Mouse (Mus musculus): ENCODE measurements around the gene Cdyl. TPM values are rescaled to one million over a fixed set of nuclear protein-coding genes. Genes with fewer than 3 reads are reported as not detected.

The Cdyl gene
- polyA plus RNA-seq, 2 experiments = 20.1 to 22.7 TPM

DNA sequence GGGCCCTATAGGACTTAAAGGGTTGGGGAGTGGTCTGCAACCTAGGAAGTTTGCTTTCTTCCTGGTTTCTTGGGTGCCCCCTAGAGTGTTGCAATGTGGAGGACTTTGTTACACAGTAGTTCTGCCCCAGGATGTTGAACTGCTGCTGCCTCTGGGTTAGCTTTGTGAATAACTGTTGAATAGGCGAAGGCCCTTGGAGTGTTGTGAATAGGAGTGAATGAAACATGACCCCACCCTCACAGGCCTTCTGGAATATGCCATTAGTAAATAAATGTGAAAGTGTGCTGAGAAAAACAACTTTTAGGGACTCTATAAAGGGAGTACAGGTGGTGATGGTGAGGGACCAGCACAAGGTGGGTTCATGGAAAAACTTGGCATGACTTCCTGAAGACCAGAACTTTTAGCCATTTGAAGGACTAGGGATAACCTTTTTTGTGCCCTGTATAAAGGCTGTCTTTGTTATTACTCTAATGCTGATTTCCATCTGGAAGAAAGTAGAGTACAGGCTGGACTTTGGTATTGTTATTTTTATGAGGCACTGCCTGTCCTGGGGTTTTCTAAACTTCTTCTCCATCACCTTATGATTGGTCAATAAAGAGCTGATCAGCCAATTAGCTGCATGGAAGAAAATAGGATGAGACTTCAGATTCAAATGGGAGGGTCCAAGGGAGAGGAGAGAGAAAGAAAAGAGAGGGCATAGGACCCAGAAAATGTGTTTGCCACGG, 193.4 kb downstream of the Cdyl start:
- ATAC-seq (ENCODE audit: low FRiP score, low read depth) (no peak), DNase-seq (ENCODE audit: low spot score) (no peak)
- Histone ChIP-seq H3K4me2 (replicated peaks; ENCODE audit: low read depth, low read length, severe bottlenecking) (no peak overlapping the region), H3K27me3 (ENCODE audit: control insufficient read depth, insufficient read depth, low read length) (no peaks in the 10 kb centered on the region), H3K4me3 (replicated peaks; ENCODE audit: low read length) (no peak overlapping the region), H3K9me3 (ENCODE audit: control insufficient read depth, low read length) (no peaks in the 10 kb centered on the region), H3K9ac (ENCODE audit: low read depth, low read length, severe bottlenecking) (no peak overlapping the region), H3K36me3 (ENCODE audit: control insufficient read depth, insufficient read depth, low read length) (peaks cover 8% of the 10 kb centered on the region; the same call in 1 of the 2 replicates), H3K27ac (replicated peaks; ENCODE audit: low read depth, low read length) (no peak overlapping the region), H3K4me1 (ENCODE audit: control insufficient read depth, insufficient read depth, low read length) (peaks cover 6% of the 10 kb centered on the region; the same call in 1 of the 2 replicates)
- 68% methylated on average over 2 of the region's 2 CpGs for WGBS
- no peak for TF ChIP-seq POLR2A (IDR thresholded peaks at IDR 0.05; ENCODE audit: borderline replicate concordance, extremely low read depth, insufficient read depth, insufficient read length)

GRCm38 (mm10) chr13:35857486-35857885, 197.9 kb downstream of the Cdyl start:
- no peak for DNase-seq (ENCODE audit: low spot score)
- ATAC-seq (ENCODE audit: low FRiP score, low read depth) = no peak
- 85% methylated on average over 7 of the region's 7 CpGs for WGBS

DNA sequence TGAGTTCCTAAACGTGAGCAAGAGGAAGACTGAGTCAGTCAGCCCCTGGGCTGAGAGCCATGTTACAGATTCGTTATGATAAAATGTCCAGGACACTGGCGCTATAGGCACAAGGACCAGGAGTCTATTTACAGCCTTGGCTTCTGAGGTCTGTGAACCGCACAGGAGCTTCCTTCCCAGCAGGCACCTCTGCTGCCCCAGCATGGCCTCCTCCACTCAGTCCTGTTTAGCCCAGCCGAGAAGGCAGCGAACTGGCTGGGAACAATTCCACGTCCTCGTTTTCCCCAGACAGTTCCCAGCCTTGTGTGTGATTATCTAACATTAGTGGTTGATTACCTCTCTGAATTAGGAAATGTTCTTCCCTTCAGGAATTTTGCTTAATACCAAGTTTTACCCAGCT, 201.3 kb downstream of the Cdyl start:
- 68% methylated on average over 8 of the region's 8 CpGs for WGBS
- no peak for ATAC-seq (ENCODE audit: low FRiP score, low read depth)
- H3K9ac ChIP-seq (ENCODE audit: low read depth, low read length, severe bottlenecking) = no peak overlapping the region
- H3K4me1 ChIP-seq (ENCODE audit: control insufficient read depth, insufficient read depth, low read length) = no peaks in the 10 kb centered on the region
- no peak overlapping the region for H3K4me2 ChIP-seq (replicated peaks; ENCODE audit: low read depth, low read length, severe bottlenecking)
- no peak overlapping the region for H3K4me3 ChIP-seq (replicated peaks; ENCODE audit: low read length)
- H3K36me3 ChIP-seq (ENCODE audit: control insufficient read depth, insufficient read depth, low read length) = peaks cover 28% of the 10 kb centered on the region
- no peaks in the 10 kb centered on the region for H3K27me3 ChIP-seq (ENCODE audit: control insufficient read depth, insufficient read depth, low read length)
- TF ChIP-seq POLR2A (IDR thresholded peaks at IDR 0.05; ENCODE audit: borderline replicate concordance, extremely low read depth, insufficient read depth, insufficient read length) = no peak
- no peak overlapping the region for H3K27ac ChIP-seq (replicated peaks; ENCODE audit: low read depth, low read length)
- no peaks in the 10 kb centered on the region for H3K9me3 ChIP-seq (ENCODE audit: control insufficient read depth, low read length)
- no peak for DNase-seq (ENCODE audit: low spot score)

More at GRCm38 (mm10) chr13:35857486-35857885, 197.9 kb downstream of the Cdyl start:
- peaks cover 11% of the 10 kb centered on the region; the same call in 1 of the 2 replicates for H3K36me3 ChIP-seq (ENCODE audit: control insufficient read depth, insufficient read depth, low read length)
- H3K4me2 ChIP-seq (replicated peaks; ENCODE audit: low read depth, low read length, severe bottlenecking) = no peak overlapping the region
- no peak overlapping the region for H3K9ac ChIP-seq (ENCODE audit: low read depth, low read length, severe bottlenecking)
- no peak overlapping the region for H3K4me3 ChIP-seq (replicated peaks; ENCODE audit: low read length)
- no peak overlapping the region for H3K27ac ChIP-seq (replicated peaks; ENCODE audit: low read depth, low read length)
- peaks cover 3% of the 10 kb centered on the region; the same call in 1 of the 2 replicates for H3K4me1 ChIP-seq (ENCODE audit: control insufficient read depth, insufficient read depth, low read length)
- H3K9me3 ChIP-seq (ENCODE audit: control insufficient read depth, low read length) = no peaks in the 10 kb centered on the region
- no peaks in the 10 kb centered on the region for H3K27me3 ChIP-seq (ENCODE audit: control insufficient read depth, insufficient read depth, low read length)
- no peak for TF ChIP-seq POLR2A (IDR thresholded peaks at IDR 0.05; ENCODE audit: borderline replicate concordance, extremely low read depth, insufficient read depth, insufficient read length)

- H3K9ac ChIP-seq (ENCODE audit: low read depth, low read length, severe bottlenecking) = no peak overlapping the region
- no peaks in the 10 kb centered on the region for H3K27me3 ChIP-seq (ENCODE audit: control insufficient read depth, insufficient read depth, low read length)
- no peaks in the 10 kb centered on the region for H3K9me3 ChIP-seq (ENCODE audit: control insufficient read depth, low read length)
- ATAC-seq (ENCODE audit: low FRiP score, low read depth) (no peak), DNase-seq (ENCODE audit: low spot score) (no peak)
- peaks cover 17% of the 10 kb centered on the region for H3K36me3 ChIP-seq (ENCODE audit: control insufficient read depth, insufficient read depth, low read length)
- WGBS = 85% methylated on average over 8 of the region's 8 CpGs
- H3K4me2 ChIP-seq (replicated peaks; ENCODE audit: low read depth, low read length, severe bottlenecking) = no peak overlapping the region
- no peaks in the 10 kb centered on the region; the same call in 1 of the 2 replicates for H3K4me1 ChIP-seq (ENCODE audit: control insufficient read depth, insufficient read depth, low read length)
- H3K4me3 ChIP-seq (replicated peaks; ENCODE audit: low read length) = no peak overlapping the region
- no peak overlapping the region for H3K27ac ChIP-seq (replicated peaks; ENCODE audit: low read depth, low read length)
- TF ChIP-seq POLR2A (IDR thresholded peaks at IDR 0.05; ENCODE audit: borderline replicate concordance, extremely low read depth, insufficient read depth, insufficient read length) = no peak
Observed at GRCm38 (mm10) chr13:35870659-35871058, 211.0 kb downstream of the Cdyl start.

- 56% methylated on average over 3 of the region's 3 CpGs for WGBS
- TF ChIP-seq POLR2A (IDR thresholded peaks at IDR 0.05; ENCODE audit: borderline replicate concordance, extremely low read depth, insufficient read depth, insufficient read length) = no peak
- Histone ChIP-seq H3K4me1 (ENCODE audit: control insufficient read depth, insufficient read depth, low read length) (no peaks in the 10 kb centered on the region; the same call in 1 of the 2 replicates), H3K36me3 (ENCODE audit: control insufficient read depth, insufficient read depth, low read length) (peaks cover 17% of the 10 kb centered on the region; the same call in 1 of the 2 replicates), H3K4me2 (replicated peaks; ENCODE audit: low read depth, low read length, severe bottlenecking) (no peak overlapping the region), H3K27ac (replicated peaks; ENCODE audit: low read depth, low read length) (no peak overlapping the region), H3K9me3 (ENCODE audit: control insufficient read depth, low read length) (no peaks in the 10 kb centered on the region), H3K9ac (ENCODE audit: low read depth, low read length, severe bottlenecking) (no peak overlapping the region), H3K27me3 (ENCODE audit: control insufficient read depth, insufficient read depth, low read length) (no peaks in the 10 kb centered on the region), H3K4me3 (replicated peaks; ENCODE audit: low read length) (no peak overlapping the region)
- DNase-seq (ENCODE audit: low spot score) (no peak), ATAC-seq (ENCODE audit: low FRiP score, low read depth) (no peak)
Observed at GRCm38 (mm10) chr13:35871107-35871506, 211.5 kb downstream of the Cdyl start.

Data from limb, embryonic 14.5 days (tissue).